Mouse (Mus musculus): ENCODE results near the gene Rpl35a. TPM values are rescaled to one million over a fixed set of nuclear protein-coding genes. Genes with fewer than 3 reads are reported as not detected.
A peak's percentile ranks its signal among the peaks of the same experiment; 100 is the strongest.
"Not testable (repeated sequence)": the region's sequence is repeated elsewhere in the genome, so short reads cannot be mapped to it uniquely, and the experiment has no call there.

Gene Rpl35a
- polyA plus RNA-seq, 1 experiment: 293 TPM

DNA sequence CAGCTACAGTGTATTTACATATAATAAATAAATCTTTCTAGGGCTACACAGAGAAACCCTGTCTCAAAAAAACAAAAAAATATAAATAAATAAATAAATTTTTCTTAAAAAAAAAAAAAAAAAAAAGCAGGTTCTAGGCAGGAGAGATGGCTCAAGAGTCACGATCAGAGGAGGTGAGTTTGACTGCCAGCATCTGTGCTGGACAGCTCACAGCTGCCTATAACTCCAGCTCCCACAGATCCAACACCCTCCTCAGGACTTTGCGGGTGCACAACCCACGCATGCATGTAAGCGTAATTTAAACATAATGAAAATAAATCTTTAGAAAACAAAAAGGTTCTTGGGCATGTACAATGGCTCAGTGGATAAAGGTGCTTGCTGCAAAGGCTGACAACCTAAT is 20.2 kb upstream of the Rpl35a start:
- Histone ChIP-seq H3K27ac (ENCODE audit: control insufficient read depth, insufficient read depth, low read depth, low read length) (no peak overlapping the region), H3K36me3 (ENCODE audit: control insufficient read depth, insufficient read depth, low read length) (peaks cover 1% of the 10 kb centered on the region), H3K4me1 (ENCODE audit: control insufficient read depth, insufficient read depth, low read length) (peaks cover 2% of the 10 kb centered on the region; the same call in 1 of the 2 replicates), H3K27me3 (ENCODE audit: control insufficient read depth, insufficient read depth, low read length) (no peaks in the 10 kb centered on the region), H3K4me3 (ENCODE audit: control insufficient read depth, low read depth, low read length) (no peak overlapping the region)
- TF ChIP-seq POLR2A (IDR thresholded peaks at IDR 0.05; ENCODE audit: control insufficient read depth, low read depth, low read length): no peak

DNA sequence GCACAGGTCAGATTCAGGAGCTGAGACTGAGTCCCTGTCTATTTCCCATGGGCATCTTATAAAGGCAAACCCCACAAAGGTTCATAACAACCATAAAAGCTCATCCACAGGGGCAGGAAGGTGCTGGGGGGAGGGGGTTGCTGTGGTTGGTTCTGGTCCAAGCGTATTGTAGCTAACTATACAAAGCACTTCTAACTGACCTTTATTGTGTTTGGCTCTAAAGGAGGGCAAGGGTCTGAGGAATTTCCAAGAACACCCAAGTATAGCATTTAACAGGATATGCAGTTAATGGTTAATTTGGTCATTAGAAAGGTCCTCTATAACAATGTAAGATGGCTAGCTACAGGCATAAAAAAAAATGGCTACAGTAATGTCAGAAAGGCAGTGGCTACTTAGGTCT is 13.6 kb upstream of the Rpl35a start:
- no peak overlapping the region for H3K27ac ChIP-seq (ENCODE audit: control insufficient read depth, insufficient read depth, low read depth, low read length)
- H3K27me3 ChIP-seq (ENCODE audit: control insufficient read depth, insufficient read depth, low read length): no peaks in the 10 kb centered on the region
- TF ChIP-seq CTCF (IDR thresholded peaks at IDR 0.05; ENCODE audit: control insufficient read depth, insufficient read depth, insufficient replicate concordance, low read depth, low read length) (no peak), POLR2A (IDR thresholded peaks at IDR 0.05; ENCODE audit: control insufficient read depth, low read depth, low read length) (no peak)
- no peaks in the 10 kb centered on the region for H3K4me1 ChIP-seq (ENCODE audit: control insufficient read depth, insufficient read depth, low read length)
- H3K36me3 ChIP-seq (ENCODE audit: control insufficient read depth, insufficient read depth, low read length): peaks cover 1% of the 10 kb centered on the region
- no peak overlapping the region for H3K4me3 ChIP-seq (ENCODE audit: control insufficient read depth, low read depth, low read length)

DNA sequence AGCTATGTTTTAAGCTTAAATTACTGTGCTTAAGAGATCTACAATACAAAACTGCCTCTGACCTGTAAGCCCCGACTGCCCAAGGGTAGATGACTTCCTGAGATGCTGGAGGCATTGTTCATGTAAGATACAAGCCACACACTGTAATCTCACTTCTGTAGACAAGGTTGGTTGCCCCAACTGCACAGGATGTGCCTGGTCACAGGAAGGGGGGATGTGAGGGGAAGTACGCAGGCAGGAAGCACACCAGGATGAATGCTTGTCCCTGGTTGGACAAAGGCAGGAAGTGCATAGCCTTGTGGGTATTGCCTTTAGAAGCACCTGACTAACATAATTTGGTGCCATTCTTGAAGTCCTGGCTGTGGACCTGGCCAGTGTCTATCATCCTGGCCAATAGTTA is 13.0 kb upstream of the Rpl35a start:
- Histone ChIP-seq H3K27ac (ENCODE audit: control insufficient read depth, insufficient read depth, low read depth, low read length) (no peak overlapping the region), H3K4me1 (ENCODE audit: control insufficient read depth, insufficient read depth, low read length) (no peaks in the 10 kb centered on the region), H3K27me3 (ENCODE audit: control insufficient read depth, insufficient read depth, low read length) (no peaks in the 10 kb centered on the region), H3K4me3 (ENCODE audit: control insufficient read depth, low read depth, low read length) (no peak overlapping the region), H3K36me3 (ENCODE audit: control insufficient read depth, insufficient read depth, low read length) (peaks cover 1% of the 10 kb centered on the region)
- TF ChIP-seq CTCF (IDR thresholded peaks at IDR 0.05; ENCODE audit: control insufficient read depth, insufficient read depth, insufficient replicate concordance, low read depth, low read length): no peak
- TF ChIP-seq POLR2A (IDR thresholded peaks at IDR 0.05; ENCODE audit: control insufficient read depth, low read depth, low read length): no peak

DNA sequence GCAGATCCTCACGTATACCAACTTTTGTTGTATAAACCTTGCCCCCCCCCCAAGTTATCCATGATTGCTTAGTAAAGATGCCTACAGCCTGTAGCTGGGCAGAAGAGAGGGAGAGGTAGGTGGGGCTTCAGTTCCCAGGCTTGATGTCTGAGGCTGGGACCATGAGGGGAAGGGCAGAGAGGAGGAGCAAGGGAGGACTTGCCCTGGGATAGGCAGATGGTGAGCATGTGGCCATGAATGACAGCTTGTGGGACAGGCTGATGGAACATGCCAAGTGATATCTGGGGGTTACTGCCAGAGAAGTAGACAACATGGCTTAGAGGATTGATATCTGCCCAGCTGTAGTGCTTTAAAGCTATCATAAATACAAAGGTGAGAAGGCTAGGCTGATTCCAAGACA is 8.2 kb upstream of the Rpl35a start:
- H3K36me3 ChIP-seq (ENCODE audit: control insufficient read depth, insufficient read depth, low read length): peaks cover 1% of the 10 kb centered on the region
- no peak overlapping the region for H3K27ac ChIP-seq (ENCODE audit: control insufficient read depth, insufficient read depth, low read depth, low read length)
- TF ChIP-seq CTCF (IDR thresholded peaks at IDR 0.05; ENCODE audit: control insufficient read depth, insufficient read depth, insufficient replicate concordance, low read depth, low read length) (no peak), POLR2A (IDR thresholded peaks at IDR 0.05; ENCODE audit: control insufficient read depth, low read depth, low read length) (no peak)
- H3K27me3 ChIP-seq (ENCODE audit: control insufficient read depth, insufficient read depth, low read length): no peaks in the 10 kb centered on the region
- H3K4me1 ChIP-seq (ENCODE audit: control insufficient read depth, insufficient read depth, low read length): no peaks in the 10 kb centered on the region; the same call in 1 of the 2 replicates
- no peak overlapping the region for H3K4me3 ChIP-seq (ENCODE audit: control insufficient read depth, low read depth, low read length)

DNA sequence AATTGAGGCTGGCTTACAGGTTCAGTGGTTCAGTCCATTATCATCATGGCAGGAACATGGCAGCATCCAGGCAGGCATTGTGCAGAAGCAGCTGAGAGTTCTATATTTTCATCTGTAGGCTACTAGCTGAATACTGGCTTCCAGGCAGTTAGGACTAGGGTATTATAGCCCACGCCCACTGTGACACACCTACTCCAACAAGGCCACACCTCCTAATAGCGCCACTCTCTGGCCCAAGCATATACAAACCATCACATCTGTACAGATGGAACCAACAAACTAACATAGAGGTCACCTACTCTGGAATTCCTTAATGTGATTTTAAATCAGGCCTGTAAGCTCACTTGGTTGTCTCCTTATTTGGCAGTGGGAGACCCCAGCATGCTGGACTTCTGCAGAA is 7.6 kb upstream of the Rpl35a start:
- no peaks in the 10 kb centered on the region for H3K27me3 ChIP-seq (ENCODE audit: control insufficient read depth, insufficient read depth, low read length)
- no peak overlapping the region for H3K4me3 ChIP-seq (ENCODE audit: control insufficient read depth, low read depth, low read length)
- H3K4me1 ChIP-seq (ENCODE audit: control insufficient read depth, insufficient read depth, low read length): no peaks in the 10 kb centered on the region; the same call in 1 of the 2 replicates
- H3K36me3 ChIP-seq (ENCODE audit: control insufficient read depth, insufficient read depth, low read length): peaks cover 1% of the 10 kb centered on the region
- no peak overlapping the region for H3K27ac ChIP-seq (ENCODE audit: control insufficient read depth, insufficient read depth, low read depth, low read length)
- TF ChIP-seq POLR2A (IDR thresholded peaks at IDR 0.05; ENCODE audit: control insufficient read depth, low read depth, low read length): no peak

DNA sequence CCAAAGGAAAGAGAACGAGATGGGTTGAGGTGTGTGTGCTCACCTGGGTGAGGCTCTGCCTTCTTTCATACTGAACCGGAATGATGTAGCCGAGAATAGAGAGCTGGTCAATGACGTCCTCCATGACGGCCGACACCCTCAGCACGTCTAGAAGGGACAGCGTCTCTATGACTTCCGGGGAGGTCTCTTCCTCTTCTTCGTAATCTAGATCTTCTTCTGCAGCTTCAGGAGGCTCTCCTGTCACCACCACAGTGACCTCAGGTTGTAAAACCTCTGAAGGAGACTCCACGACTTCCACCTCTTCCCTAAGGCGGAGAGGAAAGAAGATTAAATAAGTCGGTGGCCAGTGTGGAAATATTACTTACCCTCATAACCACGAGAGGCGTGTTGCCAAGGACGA is 6.4 kb upstream of the Rpl35a start:
- Histone ChIP-seq H3K27ac (ENCODE audit: control insufficient read depth, insufficient read depth, low read depth, low read length) (no peak overlapping the region), H3K4me3 (ENCODE audit: control insufficient read depth, low read depth, low read length) (no peak overlapping the region), H3K4me1 (ENCODE audit: control insufficient read depth, insufficient read depth, low read length) (no peaks in the 10 kb centered on the region; the same call in 1 of the 2 replicates), H3K27me3 (ENCODE audit: control insufficient read depth, insufficient read depth, low read length) (no peaks in the 10 kb centered on the region), H3K36me3 (ENCODE audit: control insufficient read depth, insufficient read depth, low read length) (peaks cover 2% of the 10 kb centered on the region)
- TF ChIP-seq POLR2A (IDR thresholded peaks at IDR 0.05; ENCODE audit: control insufficient read depth, low read depth, low read length): no peak
- no peak for TF ChIP-seq CTCF (IDR thresholded peaks at IDR 0.05; ENCODE audit: control insufficient read depth, insufficient read depth, insufficient replicate concordance, low read depth, low read length)

DNA sequence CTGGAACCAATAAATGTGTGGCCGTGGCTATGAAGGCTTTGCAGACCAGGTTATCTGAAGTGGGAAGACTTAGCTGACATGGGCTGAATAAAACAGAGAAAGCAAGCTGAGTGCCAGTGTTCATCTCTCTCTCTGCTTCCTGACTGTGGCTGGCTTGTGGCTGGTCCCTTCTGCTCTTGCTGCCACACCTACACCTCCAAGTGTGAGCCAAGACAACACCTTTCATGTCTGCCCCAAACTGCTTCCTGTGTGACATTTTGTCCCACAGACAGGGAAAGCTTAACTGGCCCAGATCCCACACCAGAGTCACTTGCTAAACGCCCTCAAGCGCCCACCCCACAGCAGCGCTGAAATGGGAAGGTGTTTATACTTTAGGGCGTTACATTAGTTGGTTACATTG is 3.1 kb upstream of the Rpl35a start:
- TF ChIP-seq CTCF (IDR thresholded peaks at IDR 0.05; ENCODE audit: control insufficient read depth, insufficient read depth, insufficient replicate concordance, low read depth, low read length): no peak
- TF ChIP-seq POLR2A (IDR thresholded peaks at IDR 0.05; ENCODE audit: control insufficient read depth, low read depth, low read length): no peak
- peaks cover 2% of the 10 kb centered on the region for H3K4me1 ChIP-seq (ENCODE audit: control insufficient read depth, insufficient read depth, low read length)
- no peak overlapping the region for H3K27ac ChIP-seq (ENCODE audit: control insufficient read depth, insufficient read depth, low read depth, low read length)
- no peaks in the 10 kb centered on the region for H3K27me3 ChIP-seq (ENCODE audit: control insufficient read depth, insufficient read depth, low read length)
- H3K36me3 ChIP-seq (ENCODE audit: control insufficient read depth, insufficient read depth, low read length): peaks cover 5% of the 10 kb centered on the region
- peak overlapping the region; percentile 43 for H3K4me3 ChIP-seq (ENCODE audit: control insufficient read depth, low read depth, low read length)

DNA sequence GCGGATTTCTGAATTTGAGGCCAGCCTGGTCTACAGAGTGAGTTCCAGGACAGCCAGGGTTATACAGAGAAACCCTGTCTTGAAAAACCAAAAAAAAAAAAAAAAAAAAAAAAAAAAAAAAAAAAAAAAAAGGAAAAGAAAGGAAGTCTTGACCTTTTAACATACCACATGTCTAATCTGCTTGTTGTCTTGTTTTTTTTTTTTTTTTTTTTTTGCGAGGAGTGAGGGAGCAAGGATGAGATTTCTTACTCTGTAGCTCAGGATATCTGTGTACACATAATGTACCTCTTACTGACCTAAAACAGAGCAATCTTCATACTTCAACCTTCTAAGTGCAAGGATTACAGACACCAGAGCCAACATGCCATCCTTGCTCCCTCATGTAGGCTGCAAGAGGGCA is 1.3 kb upstream of the Rpl35a start:
- H3K4me1 ChIP-seq (ENCODE audit: control insufficient read depth, insufficient read depth, low read length); H3K27me3 ChIP-seq (ENCODE audit: control insufficient read depth, insufficient read depth, low read length); H3K36me3 ChIP-seq (ENCODE audit: control insufficient read depth, insufficient read depth, low read length); H3K27ac ChIP-seq (ENCODE audit: control insufficient read depth, insufficient read depth, low read depth, low read length): not testable (repeated sequence)
- peak overlapping the region; percentile 68; the same call in 1 of the 2 replicates for H3K4me3 ChIP-seq (ENCODE audit: control insufficient read depth, low read depth, low read length)
